Mouse (Mus musculus) stomach, postnatal 0 days (tissue): ENCODE data around the gene H2-T22. TPM values are rescaled to one million over a fixed set of nuclear protein-coding genes. Genes with fewer than 3 reads are reported as not detected.

Experiments
- ATAC-seq: fragments of 200-750 bp; cut with Nextera tagmentation; 2 replicates; pipeline ENCODE4 v1.8.0; 2017; ENCODE audit not compliant: low FRiP score, low TSS enrichment
- DNase-seq: peaks from one replicate; pipeline ENCODE4 v3.0.0-alpha.2; 2016; ENCODE audit warnings: low spot score
- H3K27ac ChIP-seq: fragments of 300-500 bp; sonication (generic); replicated peaks from 2 replicates; pipeline ENCODE4 v1.5.1; 2014; ENCODE audit warnings: mild to moderate bottlenecking, control low read depth
- H3K27me3 ChIP-seq: fragments of 300-500 bp; sonication (generic); 2 replicates; pipeline ENCODE4 v1.6.1; 2014; ENCODE audit warnings: low read length; ENCODE audit not compliant: control insufficient read depth, insufficient read depth
- H3K36me3 ChIP-seq: fragments of 300-500 bp; sonication (generic); 2 replicates; pipeline ENCODE4 v1.6.1; 2014; ENCODE audit warnings: low read length, mixed read lengths; ENCODE audit not compliant: control insufficient read depth, insufficient read depth
- H3K4me1 ChIP-seq: fragments of 300-500 bp; sonication (generic); replicated peaks from 2 replicates; pipeline ENCODE4 v1.6.1; 2014; ENCODE audit warnings: antibody characterized with exemption; ENCODE audit not compliant: control insufficient read depth, insufficient read depth
- H3K4me2 ChIP-seq: fragments of 300-500 bp; sonication (generic); replicated peaks from 2 replicates; pipeline ENCODE4 v1.6.1; 2014; ENCODE audit warnings: low read depth, mild to moderate bottlenecking, control low read depth, moderate library complexity
- H3K4me3 ChIP-seq: fragments of 300-500 bp; sonication (generic); 2 replicates; pipeline ENCODE4 v1.5.1; 2014; ENCODE audit warnings: low read depth, low read length, control low read depth
- H3K9ac ChIP-seq: fragments of 300-500 bp; sonication (generic); 2 replicates; pipeline ENCODE4 v1.6.1; 2014; ENCODE audit warnings: mild to moderate bottlenecking, low read length, control low read depth, mixed read lengths
- H3K9me3 ChIP-seq: fragments of 300-500 bp; sonication (generic); 2 replicates; pipeline ENCODE4 v1.6.1; 2016; ENCODE audit warnings: low read length; ENCODE audit not compliant: control insufficient read depth
- CTCF ChIP-seq: IDR thresholded peaks from 2 replicates; pipeline ENCODE4 v1.5.1; 2016; ENCODE audit warnings: antibody characterized with exemption, low read depth, mild to moderate bottlenecking, moderate library complexity
- EP300 ChIP-seq: optimal IDR thresholded peaks from 2 replicates; pipeline ENCODE3; 2016; ENCODE audit warnings: antibody characterized with exemption
- WGBS: fragments of 180-500 bp; shearing (Covaris S2); extraction: QIAGEN DNeasy Blood & Tissue Kit; methylation state at CpG from one replicate; pipeline ENCODE4 v1.1.7; 2014; 5-methylcytosine and 5-hydroxymethylcytosine counted together
- polyA plus RNA-seq: library from polyadenylated mRNA; unstranded; fragments of >200 nt; fragmentation: Nextera tagmentation; extraction: Ambion mirVana; gene quantifications from 2 replicates; pipeline ENCODE4 v1.2.1, GENCODE M21; 2015

H2-T22 gene
- polyA plus RNA-seq, 1 experiment from 2014 or later: 18.9 TPM

GRCm38 (mm10) chr17:36000349-36000748 lies 42.2 kb downstream of the H2-T22 start:
- Histone ChIP-seq H3K9ac (no peak overlapping the region), H3K36me3 (no peaks in the 10 kb centered on the region), H3K4me3 (no peak overlapping the region), H3K27ac (no peak overlapping the region), H3K4me1 (no peaks in the 10 kb centered on the region), H3K9me3 (no peaks in the 10 kb centered on the region), H3K4me2 (no peak overlapping the region), H3K27me3 (no peaks in the 10 kb centered on the region)
- WGBS: 68% methylated on average over 4 of the region's 4 CpGs
- no peak for TF ChIP-seq EP300
- no peak for TF ChIP-seq CTCF
- ATAC-seq: no peak
- no peak for DNase-seq

- no peak overlapping the region for H3K4me3 ChIP-seq
- no peak overlapping the region for H3K27ac ChIP-seq
- no peaks in the 10 kb centered on the region for H3K4me1 ChIP-seq
- ATAC-seq (no peak), DNase-seq (no peak)
- WGBS: 75% methylated on average over 7 of the region's 7 CpGs
- H3K4me2 ChIP-seq: no peak overlapping the region
- TF ChIP-seq CTCF: no peak
- TF ChIP-seq EP300: no peak
- no peaks in the 10 kb centered on the region for H3K9me3 ChIP-seq
- H3K27me3 ChIP-seq: no peaks in the 10 kb centered on the region
- H3K36me3 ChIP-seq: no peaks in the 10 kb centered on the region
- no peak overlapping the region for H3K9ac ChIP-seq
These were observed 43.2 kb downstream of the H2-T22 start for GRCm38 (mm10) chr17:35999356-35999755.

- no peaks in the 10 kb centered on the region for H3K4me1 ChIP-seq
- no peaks in the 10 kb centered on the region for H3K9me3 ChIP-seq
- TF ChIP-seq EP300 (no peak), CTCF (no peak)
- H3K27me3 ChIP-seq: no peaks in the 10 kb centered on the region
- no peak overlapping the region for H3K9ac ChIP-seq
- no peak for ATAC-seq
- H3K4me2 ChIP-seq: no peak overlapping the region
- H3K36me3 ChIP-seq: no peaks in the 10 kb centered on the region
- DNase-seq: no peak
- 82% methylated on average over 6 of the region's 6 CpGs for WGBS
- no peak overlapping the region for H3K27ac ChIP-seq
- no peak overlapping the region for H3K4me3 ChIP-seq
These were observed 43.8 kb downstream of the H2-T22 start for GRCm38 (mm10) chr17:35998545-35999305.

- Histone ChIP-seq H3K9me3 (no peaks in the 10 kb centered on the region), H3K27me3 (no peaks in the 10 kb centered on the region), H3K9ac (no peak overlapping the region), H3K4me3 (no peak overlapping the region), H3K27ac (no peak overlapping the region), H3K4me1 (no peaks in the 10 kb centered on the region), H3K36me3 (no peaks in the 10 kb centered on the region), H3K4me2 (peak overlapping the region; percentile 3; the same call in 1 of the 2 replicates)
- TF ChIP-seq EP300 (no peak), CTCF (0 out of 2 replicates have a peak, but pooled peaks have one; percentile 10)
- ATAC-seq (no peak), DNase-seq (peak; percentile 51)
- 51% methylated on average over 12 of the region's 12 CpGs for WGBS
These were observed 44.6 kb downstream of the H2-T22 start for GRCm38 (mm10) chr17:35997713-35998510.

GRCm38 (mm10) chr17:35996949-35997348 lies 45.6 kb downstream of the H2-T22 start:
- DNase-seq (peak; percentile 94), ATAC-seq (peak; percentile 70)
- peak; percentile 99 for TF ChIP-seq CTCF
- TF ChIP-seq EP300: no peak
- Histone ChIP-seq H3K9me3 (no peaks in the 10 kb centered on the region), H3K4me1 (0 out of 2 replicates have a peak, but pooled peaks cover 2% of the 10 kb centered on the region), H3K27me3 (no peaks in the 10 kb centered on the region), H3K36me3 (no peaks in the 10 kb centered on the region), H3K4me2 (no peak overlapping the region), H3K4me3 (no peak overlapping the region), H3K9ac (no peak overlapping the region), H3K27ac (no peak overlapping the region)
- WGBS: 2% methylated on average over 11 of the region's 11 CpGs

GRCm38 (mm10) chr17:35994879-35995240 lies 47.7 kb downstream of the H2-T22 start:
- DNase-seq (no peak), ATAC-seq (no peak)
- TF ChIP-seq EP300 (no peak), CTCF (no peak)
- WGBS: 6% methylated on average over 14 of the region's 14 CpGs
- peak overlapping the region; percentile 42 for H3K4me3 ChIP-seq
- H3K4me2 ChIP-seq: peak overlapping the region; percentile 70
- H3K36me3 ChIP-seq: no peaks in the 10 kb centered on the region
- no peaks in the 10 kb centered on the region for H3K9me3 ChIP-seq
- no peaks in the 10 kb centered on the region for H3K27me3 ChIP-seq
- H3K4me1 ChIP-seq: 0 out of 2 replicates have a peak, but pooled peaks cover 2% of the 10 kb centered on the region
- H3K9ac ChIP-seq: peak overlapping the region; percentile 38
- no peak overlapping the region; the same call in 1 of the 2 replicates for H3K27ac ChIP-seq
